8 mouse cellular contexts compared by ENCODE assay signal in genomic region chr19:54045412-54045811, GRCm38 (mm10). TPM values are rescaled to one million over a fixed set of nuclear protein-coding genes. Genes with fewer than 3 reads are reported as not detected.
A peak's percentile ranks its signal among the peaks of the same experiment; 100 is the strongest.
DNase-seq lines count a peak whose midpoint lies in the region; ATAC-seq and TF ChIP-seq lines count a peak whose summit lies in the region.

No protein-coding gene starts in this region.

- no peak for DNase-seq in kidney, adult 8-10 months
- DNase-seq in embryo, embryonic 11 days: peak; percentile 44
- DNase-seq in layer of hippocampus, adult 18-20 months (ENCODE audit: low spot score in 2 of 2): no peak
- DNase-seq in gastrocnemius, adult 18-20 months (ENCODE audit: low spot score): no peak

- peaks cover 61% of the 10 kb centered on the region for H3K27me3 ChIP-seq in kidney, embryonic 15.5 days
- peaks cover 22% of the 10 kb centered on the region for H3K27me3 ChIP-seq in ES-Bruce4 (ENCODE audit: control insufficient read depth, insufficient read depth, low read length, poor library complexity, severe bottlenecking)
- H3K27me3 ChIP-seq in hindbrain, embryonic 13.5 days: peaks cover 47% of the 10 kb centered on the region
- peaks cover 50% of the 10 kb centered on the region for H3K27me3 ChIP-seq in midbrain, embryonic 13.5 days

- 0 out of 2 replicates have a peak overlapping the region, but pooled peaks have one; percentile 42 for H3K27ac ChIP-seq in kidney, embryonic 15.5 days
- H3K27ac ChIP-seq in ES-Bruce4 (ENCODE audit: insufficient read depth, low read length): no peak overlapping the region
- peak overlapping the region; percentile 82 for H3K27ac ChIP-seq in hindbrain, embryonic 13.5 days
- H3K27ac ChIP-seq in midbrain, embryonic 13.5 days: peak overlapping the region; percentile 52; the same call in 1 of the 2 replicates

- no peak for TF ChIP-seq CTCF in ES-Bruce4 (IDR thresholded peaks at IDR 0.05; ENCODE audit: low read depth, low read length)

- no peak for TF ChIP-seq POLR2A in ES-Bruce4 (IDR thresholded peaks at IDR 0.05; ENCODE audit: insufficient read depth, low read length)

- no peaks in the 10 kb centered on the region for H3K9me3 ChIP-seq in kidney, embryonic 15.5 days (replicated peaks)
- H3K9me3 ChIP-seq in ES-Bruce4 (replicated peaks; ENCODE audit: control insufficient read depth, insufficient read depth, low read length, poor library complexity, severe bottlenecking): no peaks in the 10 kb centered on the region
- no peaks in the 10 kb centered on the region for H3K9me3 ChIP-seq in hindbrain, embryonic 13.5 days
- no peaks in the 10 kb centered on the region for H3K9me3 ChIP-seq in midbrain, embryonic 13.5 days

- H3K4me1 ChIP-seq in kidney, embryonic 15.5 days: peaks cover 42% of the 10 kb centered on the region
- peaks cover 2% of the 10 kb centered on the region for H3K4me1 ChIP-seq in ES-Bruce4 (ENCODE audit: control insufficient read depth, insufficient read depth, low read length)
- peaks cover 42% of the 10 kb centered on the region for H3K4me1 ChIP-seq in hindbrain, embryonic 13.5 days (replicated peaks)
- H3K4me1 ChIP-seq in midbrain, embryonic 13.5 days (replicated peaks): peaks cover 31% of the 10 kb centered on the region

- TF ChIP-seq EP300 in ES-Bruce4 (IDR thresholded peaks at IDR 0.05; ENCODE audit: insufficient read depth, low read depth, low read length): no peak

- H3K4me3 ChIP-seq in kidney, embryonic 15.5 days (replicated peaks): peak overlapping the region; percentile 53
- peak overlapping the region; percentile 63 for H3K4me3 ChIP-seq in ES-Bruce4 (ENCODE audit: low read depth, low read length)
- peak overlapping the region; percentile 64 for H3K4me3 ChIP-seq in hindbrain, embryonic 13.5 days
- peak overlapping the region; percentile 59 for H3K4me3 ChIP-seq in midbrain, embryonic 13.5 days (replicated peaks)

- H3K36me3 ChIP-seq in kidney, embryonic 15.5 days: no peaks in the 10 kb centered on the region
- no peaks in the 10 kb centered on the region for H3K36me3 ChIP-seq in ES-Bruce4 (ENCODE audit: control insufficient read depth, insufficient read depth, low read length, poor library complexity, severe bottlenecking)
- H3K36me3 ChIP-seq in hindbrain, embryonic 13.5 days: no peaks in the 10 kb centered on the region
- H3K36me3 ChIP-seq in midbrain, embryonic 13.5 days: no peaks in the 10 kb centered on the region

- ATAC-seq in kidney, embryonic 15.5 days (replicated peaks; ENCODE audit: low FRiP score): no peak; the same call in 1 of the 2 replicates
- peak; percentile 26 for ATAC-seq in hindbrain, embryonic 13.5 days (ENCODE audit: low FRiP score)
- ATAC-seq in midbrain, embryonic 13.5 days: peak; percentile 54

- peak overlapping the region; percentile 50 for H3K9ac ChIP-seq in kidney, embryonic 15.5 days
- H3K9ac ChIP-seq in ES-Bruce4 (ENCODE audit: low read depth, poor library complexity, severe bottlenecking): peak overlapping the region; percentile 62
- peak overlapping the region; percentile 86 for H3K9ac ChIP-seq in hindbrain, embryonic 13.5 days
- H3K9ac ChIP-seq in midbrain, embryonic 13.5 days (replicated peaks): peak overlapping the region; percentile 72

- WGBS in kidney, embryonic 15.5 days: 1% methylated on average over 29 of the region's 29 CpGs
- under 1% methylated on average over 29 of the region's 29 CpGs for WGBS in hindbrain, embryonic 13.5 days
- WGBS in midbrain, embryonic 13.5 days: under 1% methylated on average over 29 of the region's 29 CpGs

- H3K4me2 ChIP-seq in kidney, embryonic 15.5 days: peak overlapping the region; percentile 97
- H3K4me2 ChIP-seq in hindbrain, embryonic 13.5 days: peak overlapping the region; percentile 99
- peak overlapping the region; percentile 99 for H3K4me2 ChIP-seq in midbrain, embryonic 13.5 days (replicated peaks)

RNA-seq across cellular contexts. Expression of gene Adra2a, which starts 1.5 kb away (rescaled TPM):
- polyA plus RNA-seq in kidney, embryonic 15.5 days (2015; fragmentation: Nextera tagmentation; extraction: Ambion mirVana): 0.89 and 1.2 TPM in 2 replicates
- polyA plus RNA-seq in ES-Bruce4 (2011; ENCODE audit: insufficient read depth, insufficient read length, low read depth, missing spikeins): not detected in 2 replicates
- 3.3 and 4.1 TPM in 2 replicates for polyA plus RNA-seq in hindbrain, embryonic 13.5 days (2015; fragmentation: Nextera tagmentation; extraction: Ambion mirVana)
- 1.9 TPM in 2 replicates for polyA plus RNA-seq in midbrain, embryonic 13.5 days (2015; fragmentation: Nextera tagmentation; extraction: Ambion mirVana)
- 10 to 100 TPM; 12.4 to 13.4 TPM for total RNA-seq in layer of hippocampus, adult 18-20 months (2021)
- under 1 TPM; 0.26 to 0.43 TPM for total RNA-seq in gastrocnemius, adult 18-20 months (2021)
